Mouse (Mus musculus): ENCODE data around the gene Slc22a6. TPM values are rescaled to one million over a fixed set of nuclear protein-coding genes. Genes with fewer than 3 reads are reported as not detected.
A peak's percentile ranks its signal among the peaks of the same experiment; 100 is the strongest.

Gene Slc22a6
- 1 to 10 TPM; 4.9 to 5.9 TPM for total RNA-seq (2021)

- intact Hi-C loops (cut with DNase I): no loop called here
- DNase-seq (ENCODE audit: extremely low spot score in 1 of 2, low spot score in 2 of 2): peak in 1 of 2 experiments; percentile 55
These were observed at the start of gene Slc22a6 for GRCm38 (mm10) chr19:8617904-8618303. Gene Slc22a6, plus strand, starts transcription at chr19:8618039.

GRCm38 (mm10) chr19:8569453-8569863, 48.4 kb upstream of the Slc22a6 start:
- intact Hi-C loops (cut with DNase I): no loop called here
- peak in 1 of 2 experiments; percentile 70 for DNase-seq (ENCODE audit: extremely low spot score in 1 of 2, low spot score in 2 of 2)

GRCm38 (mm10) chr19:8570341-8571040, 47.3 kb upstream of the Slc22a6 start:
- intact Hi-C loops (cut with DNase I): no loop called here
- no peak for DNase-seq (ENCODE audit: extremely low spot score in 1 of 2, low spot score in 2 of 2)

- DNase-seq (ENCODE audit: extremely low spot score in 1 of 2, low spot score in 2 of 2): peak in 1 of 2 experiments; percentile 75
- intact Hi-C loops (cut with DNase I): no loop called here
These were observed 46.1 kb upstream of the Slc22a6 start for GRCm38 (mm10) chr19:8571746-8572145.

- intact Hi-C loops (cut with DNase I): no loop called here
These were observed 45.4 kb upstream of the Slc22a6 start for GRCm38 (mm10) chr19:8572485-8572884.

GRCm38 (mm10) chr19:8577432-8577831, 40.4 kb upstream of the Slc22a6 start:
- DNase-seq (ENCODE audit: extremely low spot score in 1 of 2, low spot score in 2 of 2): no peak

More at GRCm38 (mm10) chr19:8572485-8572884, 45.4 kb upstream of the Slc22a6 start:
- DNase-seq (ENCODE audit: extremely low spot score in 1 of 2, low spot score in 2 of 2): no peak

GRCm38 (mm10) chr19:8578293-8578969, 39.4 kb upstream of the Slc22a6 start:
- DNase-seq (ENCODE audit: extremely low spot score in 1 of 2, low spot score in 2 of 2): peak; percentile 86 to 91
- intact Hi-C loops (cut with DNase I): loop anchor here (1.0 kb wide), 1 partner anchor 105 kb away; no protein-coding TSS in a partner anchor

More at GRCm38 (mm10) chr19:8577432-8577831, 40.4 kb upstream of the Slc22a6 start:
- intact Hi-C loops (cut with DNase I): no loop called here

GRCm38 (mm10) chr19:8578970-8579342, 38.9 kb upstream of the Slc22a6 start:
- intact Hi-C loops (cut with DNase I): loop anchor here (1.0 kb wide), 1 partner anchor 104 kb away; no protein-coding TSS in a partner anchor
- DNase-seq (ENCODE audit: extremely low spot score in 1 of 2, low spot score in 2 of 2): no peak

GRCm38 (mm10) chr19:8585298-8585697, 32.5 kb upstream of the Slc22a6 start:
- intact Hi-C loops (cut with DNase I): no loop called here
- no peak for DNase-seq (ENCODE audit: extremely low spot score in 1 of 2, low spot score in 2 of 2)

GRCm38 (mm10) chr19:8585899-8586298, 31.9 kb upstream of the Slc22a6 start:
- DNase-seq (ENCODE audit: extremely low spot score in 1 of 2, low spot score in 2 of 2): no peak
- intact Hi-C loops (cut with DNase I): no loop called here

GRCm38 (mm10) chr19:8586350-8586749, 31.5 kb upstream of the Slc22a6 start:
- intact Hi-C loops (cut with DNase I): no loop called here

GRCm38 (mm10) chr19:8587315-8587714, 30.5 kb upstream of the Slc22a6 start:
- intact Hi-C loops (cut with DNase I): no loop called here
- DNase-seq (ENCODE audit: extremely low spot score in 1 of 2, low spot score in 2 of 2): no peak

More at GRCm38 (mm10) chr19:8586350-8586749, 31.5 kb upstream of the Slc22a6 start:
- DNase-seq (ENCODE audit: extremely low spot score in 1 of 2, low spot score in 2 of 2): peak in 1 of 2 experiments; percentile 18

GRCm38 (mm10) chr19:8590954-8591353, 26.9 kb upstream of the Slc22a6 start, which contains the start of gene Slc22a8:
Gene Slc22a8, plus strand, starts transcription at chr19:8591254.
- DNase-seq (ENCODE audit: extremely low spot score in 1 of 2, low spot score in 2 of 2): peak in 1 of 2 experiments; percentile 81
- intact Hi-C loops (cut with DNase I): no loop called here

GRCm38 (mm10) chr19:8592155-8592554, 25.7 kb upstream of the Slc22a6 start:
- intact Hi-C loops (cut with DNase I): no loop called here
- DNase-seq (ENCODE audit: extremely low spot score in 1 of 2, low spot score in 2 of 2): no peak

- DNase-seq (ENCODE audit: extremely low spot score in 1 of 2, low spot score in 2 of 2): peak in 1 of 2 experiments; percentile 52
- intact Hi-C loops (cut with DNase I): no loop called here
These were observed 24.9 kb upstream of the Slc22a6 start for GRCm38 (mm10) chr19:8592873-8593408.

- peak in 1 of 2 experiments; percentile 53 for DNase-seq (ENCODE audit: extremely low spot score in 1 of 2, low spot score in 2 of 2)
- intact Hi-C loops (cut with DNase I): no loop called here
These were observed 24.0 kb upstream of the Slc22a6 start for GRCm38 (mm10) chr19:8593833-8594232.

GRCm38 (mm10) chr19:8594518-8594917, 23.3 kb upstream of the Slc22a6 start:
- DNase-seq (ENCODE audit: extremely low spot score in 1 of 2, low spot score in 2 of 2): peak in 1 of 2 experiments; percentile 37
- intact Hi-C loops (cut with DNase I): no loop called here

GRCm38 (mm10) chr19:8597269-8597668, 20.6 kb upstream of the Slc22a6 start:
- no peak for DNase-seq (ENCODE audit: extremely low spot score in 1 of 2, low spot score in 2 of 2)
- intact Hi-C loops (cut with DNase I): no loop called here

GRCm38 (mm10) chr19:8599229-8599628, 18.6 kb upstream of the Slc22a6 start:
- no peak for DNase-seq (ENCODE audit: extremely low spot score in 1 of 2, low spot score in 2 of 2)
- intact Hi-C loops (cut with DNase I): no loop called here

GRCm38 (mm10) chr19:8601922-8602321, 15.9 kb upstream of the Slc22a6 start:
- intact Hi-C loops (cut with DNase I): no loop called here
- DNase-seq (ENCODE audit: extremely low spot score in 1 of 2, low spot score in 2 of 2): no peak
